Mouse (Mus musculus) heart, postnatal 0 days (tissue): Measurements from ENCODE around the gene Ap3s2. TPM values are rescaled to one million over a fixed set of nuclear protein-coding genes. Genes with fewer than 3 reads are reported as not detected.

Experiments used
- ATAC-seq: fragments of 200-750 bp; cut with Nextera tagmentation; 2 replicates; pipeline ENCODE4 v1.8.0; 2017; ENCODE audit warnings: low read depth, moderate number of reproducible peaks, moderate library complexity; ENCODE audit not compliant: insufficient read depth
- DNase-seq: peaks from one replicate; pipeline ENCODE4 v3.0.0-alpha.2; 2016; ENCODE audit warnings: low spot score
- H3K27ac ChIP-seq: fragments of 300-500 bp; sonication (generic); 2 replicates; pipeline ENCODE4 v1.5.1; 2014; ENCODE audit warnings: low read depth, mild to moderate bottlenecking
- H3K27me3 ChIP-seq: fragments of 300-500 bp; sonication (generic); 2 replicates; pipeline ENCODE4 v1.6.1; 2014; ENCODE audit warnings: low read length, mixed read lengths; ENCODE audit not compliant: control insufficient read depth, insufficient read depth
- H3K36me3 ChIP-seq: fragments of 300-500 bp; sonication (generic); replicated peaks from 2 replicates; pipeline ENCODE4 v1.6.1; 2014; ENCODE audit warnings: low read length, mixed read lengths; ENCODE audit not compliant: control insufficient read depth, insufficient read depth
- H3K4me1 ChIP-seq: fragments of 300-500 bp; sonication (generic); 2 replicates; pipeline ENCODE4 v1.6.1; 2014; ENCODE audit warnings: antibody characterized with exemption; ENCODE audit not compliant: control insufficient read depth, insufficient read depth
- H3K4me2 ChIP-seq: fragments of 300-500 bp; sonication (generic); 2 replicates; pipeline ENCODE4 v1.6.1; 2014; ENCODE audit warnings: low read depth, mild to moderate bottlenecking, low read length, moderate library complexity
- H3K4me3 ChIP-seq: fragments of 300-500 bp; sonication (generic); 2 replicates; pipeline ENCODE4 v1.5.1; 2014; ENCODE audit warnings: low read depth, low read length
- H3K9ac ChIP-seq: fragments of 300-500 bp; sonication (generic); replicated peaks from 2 replicates; pipeline ENCODE4 v1.6.1; 2014; ENCODE audit warnings: low read depth, low read length, mixed read lengths
- H3K9me3 ChIP-seq: fragments of 300-500 bp; sonication (generic); replicated peaks from 2 replicates; pipeline ENCODE4 v1.6.1; 2016; ENCODE audit warnings: low read length; ENCODE audit not compliant: control insufficient read depth
- CTCF ChIP-seq: IDR thresholded peaks from 2 replicates; pipeline ENCODE4 v1.5.1; 2016; ENCODE audit warnings: antibody characterized with exemption, control low read depth, low read depth
- EP300 ChIP-seq: IDR thresholded peaks from 2 replicates; pipeline ENCODE4 v1.6.1; 2016; ENCODE audit warnings: antibody characterized with exemption, low read depth
- WGBS: fragments of 180-500 bp; shearing (Covaris S2); extraction: QIAGEN DNeasy Blood & Tissue Kit; methylation state at CpG from one replicate; pipeline ENCODE4 v1.1.7; 2014; 5-methylcytosine and 5-hydroxymethylcytosine counted together
- polyA plus RNA-seq: library from polyadenylated mRNA; unstranded; fragments of >200 nt; fragmentation: Nextera tagmentation; extraction: Ambion mirVana; gene quantifications from 2 replicates; pipeline ENCODE4 v1.2.1, GENCODE M21; 2015
- total RNA-seq: library from RNA; depleted of rRNA; stranded (reverse); fragments of >200 nt; gene quantifications from 2 replicates; pipeline ENCODE4 v1.2.3, GENCODE M21; 2014; ENCODE audit warnings: low replicate concordance

The Ap3s2 gene
- total and polyA plus RNA-seq, 2 experiments from 2014 or later, result 9.8 to 21.5 TPM

DNA sequence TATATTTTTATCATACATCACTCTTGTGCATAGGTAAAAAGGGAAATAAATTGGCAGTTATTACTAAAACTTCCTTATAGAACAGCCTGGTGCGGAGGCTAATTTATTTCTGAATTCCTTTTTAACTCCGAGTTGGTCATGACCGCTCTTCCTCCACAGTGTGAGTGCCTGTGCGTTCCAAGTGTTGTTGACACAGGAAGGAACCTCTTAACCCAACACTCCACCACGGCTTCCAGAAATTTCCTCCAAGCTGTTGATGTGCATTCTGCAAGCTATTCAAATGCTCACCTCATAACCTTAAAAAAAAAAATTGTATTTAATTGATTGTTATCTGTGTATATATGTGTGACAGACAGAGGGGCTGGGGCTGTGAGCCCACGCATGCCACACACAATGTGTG lies 29.8 kb upstream of the Ap3s2 start:
- Histone ChIP-seq H3K4me1 (no peaks in the 10 kb centered on the region), H3K9ac (no peak overlapping the region), H3K4me3 (no peak overlapping the region), H3K4me2 (no peak overlapping the region), H3K36me3 (no peaks in the 10 kb centered on the region), H3K9me3 (no peaks in the 10 kb centered on the region), H3K27ac (no peak overlapping the region), H3K27me3 (no peaks in the 10 kb centered on the region)
- DNase-seq (no peak), ATAC-seq (no peak)
- TF ChIP-seq CTCF (no peak), EP300 (no peak)
- WGBS, result 60% methylated on average over 6 of the region's 6 CpGs

GRCm38 (mm10) chr7:79935511-79936205 lies 15.2 kb upstream of the Ap3s2 start:
- Histone ChIP-seq H3K4me3 (peak overlapping the region; percentile 65), H3K9ac (peak overlapping the region; percentile 68), H3K27ac (peak overlapping the region; percentile 75), H3K36me3 (no peaks in the 10 kb centered on the region), H3K9me3 (no peaks in the 10 kb centered on the region), H3K4me2 (peak overlapping the region; percentile 74), H3K27me3 (no peaks in the 10 kb centered on the region), H3K4me1 (peaks cover 8% of the 10 kb centered on the region; the same call in 1 of the 2 replicates)
- ATAC-seq (peak; percentile 52; the same call in 1 of the 2 replicates), DNase-seq (peak; percentile 45)
- WGBS, result 11% methylated on average over 19 of the region's 19 CpGs
- TF ChIP-seq EP300 (no peak), CTCF (no peak)

DNA sequence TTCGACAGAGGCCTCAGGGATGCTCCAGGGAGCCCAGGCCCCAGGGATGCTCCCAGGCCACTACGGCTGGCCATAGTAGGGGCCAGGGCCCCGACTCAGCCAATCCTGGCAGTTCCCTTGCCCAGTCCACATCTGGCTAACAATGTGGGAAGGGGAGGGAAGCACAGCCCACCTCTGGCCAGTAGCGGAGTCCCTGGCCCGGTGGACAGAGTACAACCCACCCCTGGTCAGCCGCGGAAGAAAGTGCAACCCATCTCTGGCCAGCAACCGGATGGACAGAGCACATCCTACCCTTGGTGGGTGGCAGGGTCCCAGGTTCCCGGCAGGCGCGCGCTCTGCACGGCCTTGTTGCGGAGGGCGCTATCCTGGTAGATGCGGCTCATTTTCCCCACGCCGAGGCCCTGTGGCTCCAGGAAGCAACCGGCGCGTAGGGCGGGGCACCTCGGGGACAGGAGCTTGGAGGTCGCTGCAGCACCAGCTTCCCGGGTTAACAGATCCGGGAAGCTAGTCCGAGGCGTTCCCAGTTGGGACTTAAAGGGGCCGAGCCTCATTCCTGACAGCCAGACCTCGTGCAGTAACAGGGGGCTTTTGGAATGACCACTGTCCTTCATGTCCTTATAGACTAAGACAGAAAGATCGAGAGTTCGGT lies 14.5 kb upstream of the Ap3s2 start, which contains the start of gene Arpin:
Gene Arpin (minus strand): TSS at position 498 of the 649 bp plus-strand sequence.
- no peaks in the 10 kb centered on the region for H3K27me3 ChIP-seq
- H3K27ac ChIP-seq, result peak within 1 kb of the TSS; percentile 75
- ATAC-seq (peak; percentile 90), DNase-seq (peak; percentile 83)
- H3K9ac ChIP-seq, result peak within 1 kb of the TSS; percentile 68
- H3K9me3 ChIP-seq, result no peaks in the 10 kb centered on the region
- peak within 1 kb of the TSS; percentile 65 for H3K4me3 ChIP-seq
- 2% methylated on average over 32 of the region's 32 CpGs for WGBS
- H3K36me3 ChIP-seq, result peaks cover under 1% of the 10 kb centered on the region; the same call in 1 of the 2 replicates
- peaks cover 8% of the 10 kb centered on the region; the same call in 1 of the 2 replicates for H3K4me1 ChIP-seq
- TF ChIP-seq EP300 (no peak), CTCF (no peak)
- H3K4me2 ChIP-seq, result peak within 1 kb of the TSS; percentile 74

DNA sequence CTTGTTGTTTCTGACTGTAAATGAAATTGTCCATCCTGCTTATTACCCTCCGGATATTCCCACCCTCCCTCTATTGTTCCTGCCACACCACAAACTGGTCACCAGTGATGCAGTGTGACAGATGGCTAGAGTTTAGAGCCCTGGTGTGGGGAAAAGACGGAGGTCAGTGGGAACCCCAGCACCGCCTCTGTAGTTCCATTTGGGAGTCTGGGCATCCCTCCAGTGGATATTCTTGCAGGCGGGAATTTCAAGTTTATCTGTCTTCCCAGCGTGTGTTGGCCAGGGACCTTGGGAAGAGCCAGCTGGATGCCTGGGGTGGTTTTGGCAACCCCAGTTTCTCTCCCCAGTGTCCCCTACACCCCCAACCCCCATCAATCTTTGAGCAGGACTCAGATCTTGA lies 14.0 kb upstream of the Ap3s2 start:
- Histone ChIP-seq H3K4me1 (peaks cover 8% of the 10 kb centered on the region; the same call in 1 of the 2 replicates), H3K4me3 (peak overlapping the region; percentile 65), H3K27ac (peak overlapping the region; percentile 75), H3K9ac (peak overlapping the region; percentile 68), H3K4me2 (peak overlapping the region; percentile 74), H3K27me3 (no peaks in the 10 kb centered on the region), H3K36me3 (peaks cover 6% of the 10 kb centered on the region; the same call in 1 of the 2 replicates), H3K9me3 (no peaks in the 10 kb centered on the region)
- ATAC-seq (0 out of 2 replicates have a peak, but pooled peaks have one; percentile 5), DNase-seq (peak; percentile 44)
- WGBS, result 22% methylated on average over 5 of the region's 5 CpGs
- TF ChIP-seq CTCF (no peak), EP300 (no peak)

DNA sequence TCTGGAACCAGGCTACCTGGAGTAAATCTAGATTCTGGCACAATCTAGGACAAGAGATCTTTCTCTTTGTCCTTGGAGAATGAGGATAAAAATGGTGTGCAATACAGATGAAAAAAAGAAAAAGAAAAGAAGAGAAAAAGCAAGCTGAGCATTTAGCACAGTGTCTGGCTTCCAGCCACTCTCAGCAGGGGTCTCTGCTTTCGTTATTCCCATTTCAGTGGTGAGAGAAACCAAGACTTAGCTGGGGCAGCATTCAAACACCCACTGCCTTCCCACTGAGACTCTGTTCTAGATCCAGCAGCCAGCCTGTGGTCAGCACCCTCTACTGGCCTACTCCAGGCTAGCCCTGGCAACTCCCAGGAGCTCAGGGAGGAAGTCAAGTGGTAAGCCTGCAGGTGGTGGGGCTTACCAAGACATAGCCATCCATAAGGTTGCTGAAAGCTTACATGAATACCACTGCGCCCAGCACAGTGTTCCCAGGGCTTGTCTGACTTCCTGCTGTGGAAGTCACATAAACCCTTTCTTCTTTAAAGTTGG lies 8.1 kb upstream of the Ap3s2 start:
- no peaks in the 10 kb centered on the region for H3K4me1 ChIP-seq
- H3K27ac ChIP-seq, result no peak overlapping the region
- ATAC-seq, result no peak
- WGBS, result 87% methylated on average over 2 of the region's 2 CpGs
- no peak for DNase-seq
- H3K9ac ChIP-seq, result no peak overlapping the region
- H3K4me3 ChIP-seq, result no peak overlapping the region
- no peaks in the 10 kb centered on the region for H3K9me3 ChIP-seq
- H3K27me3 ChIP-seq, result no peaks in the 10 kb centered on the region
- H3K36me3 ChIP-seq, result peaks cover 40% of the 10 kb centered on the region
- no peak overlapping the region for H3K4me2 ChIP-seq
- TF ChIP-seq EP300, result no peak
- TF ChIP-seq CTCF, result no peak
